Mouse (Mus musculus) testis, adult 2 months (tissue): ENCODE measurements at regions not wholly inside any gene's neighbourhood (a gene's known extent, or its start where the extent isn't known, plus 50 kb on each side); places are given as distances from the start of the nearest gene placed in this dataset.

Source experiments
- CTCF ChIP-seq: fragments of 200-500 bp; IDR thresholded peaks from 2 replicates; pipeline ENCODE4 v1.5.1; 2012; ENCODE audit warnings: low read depth, mild to moderate bottlenecking, inconsistent platforms, low read length, moderate library complexity; ENCODE audit not compliant: control insufficient read depth, insufficient read depth, insufficient replicate concordance
- POLR2A ChIP-seq: fragments of 200-500 bp; IDR thresholded peaks from 2 replicates; pipeline ENCODE4 v1.6.1; 2012; ENCODE audit warnings: low read depth, mild to moderate bottlenecking, inconsistent platforms, low read length, moderate library complexity; ENCODE audit not compliant: control insufficient read depth

GRCm38 (mm10) chr11:79821986-79822385, 140.2 kb downstream of the Utp6 start:
- TF ChIP-seq POLR2A (no peak), CTCF (no peak)
